Mouse (Mus musculus) kidney, adult 9 months (tissue): ENCODE results near the gene Izumo1r.
"Not testable (repeated sequence)": the region's sequence is repeated elsewhere in the genome, so short reads cannot be mapped to it uniquely, and the experiment has no call there.

ENCODE experiments used
- DNase-seq: peaks from one replicate; pipeline ENCODE4 v3.0.0; 2022

The Izumo1r gene

GRCm38 (mm10) chr9:14904741-14905475 lies 1.2 kb upstream of the Izumo1r start:
- no peak for DNase-seq

- no peak for DNase-seq
Observed at GRCm38 (mm10) chr9:14903006-14903405, 743 bp downstream of the Izumo1r start.

- DNase-seq, result no peak
Observed at GRCm38 (mm10) chr9:14902416-14902815, 1.3 kb downstream of the Izumo1r start.

- DNase-seq, result no peak
Observed at GRCm38 (mm10) chr9:14901757-14902156, 2.0 kb downstream of the Izumo1r start.

- no peak for DNase-seq
Observed at GRCm38 (mm10) chr9:14897102-14897501, 6.6 kb downstream of the Izumo1r start.

GRCm38 (mm10) chr9:14895237-14895835 lies 8.4 kb downstream of the Izumo1r start:
- no peak for DNase-seq

GRCm38 (mm10) chr9:14894628-14895027 lies 9.1 kb downstream of the Izumo1r start:
- DNase-seq, result no peak

GRCm38 (mm10) chr9:14893388-14893787 lies 10.4 kb downstream of the Izumo1r start:
- DNase-seq, result no peak

- no peak for DNase-seq
Observed at GRCm38 (mm10) chr9:14891891-14892290, 11.9 kb downstream of the Izumo1r start.

- DNase-seq, result no peak
Observed at GRCm38 (mm10) chr9:14890699-14891098, 13.1 kb downstream of the Izumo1r start.

- no peak for DNase-seq
Observed at GRCm38 (mm10) chr9:14888671-14889070, 15.1 kb downstream of the Izumo1r start.

- no peak for DNase-seq
Observed at GRCm38 (mm10) chr9:14887787-14888382, 15.9 kb downstream of the Izumo1r start.

GRCm38 (mm10) chr9:14885954-14886353 lies 17.8 kb downstream of the Izumo1r start:
- no peak for DNase-seq

GRCm38 (mm10) chr9:14885151-14885550 lies 18.6 kb downstream of the Izumo1r start:
- DNase-seq, result no peak

- DNase-seq, result no peak
Observed at GRCm38 (mm10) chr9:14884641-14885040, 19.1 kb downstream of the Izumo1r start.

GRCm38 (mm10) chr9:14876566-14876965 lies 27.2 kb downstream of the Izumo1r start:
- not testable (repeated sequence) for DNase-seq

- no peak for DNase-seq
Observed at GRCm38 (mm10) chr9:14875743-14876507, 27.8 kb downstream of the Izumo1r start.

- no peak for DNase-seq
Observed at GRCm38 (mm10) chr9:14872181-14872930, 31.4 kb downstream of the Izumo1r start.

GRCm38 (mm10) chr9:14871536-14871935 lies 32.2 kb downstream of the Izumo1r start:
- no peak for DNase-seq

- DNase-seq, result no peak
Observed at GRCm38 (mm10) chr9:14870802-14871201, 32.9 kb downstream of the Izumo1r start.

- DNase-seq, result no peak
Observed at GRCm38 (mm10) chr9:14870377-14870776, 33.4 kb downstream of the Izumo1r start.

- no peak for DNase-seq
Observed at GRCm38 (mm10) chr9:14868326-14868725, 35.4 kb downstream of the Izumo1r start.

GRCm38 (mm10) chr9:14866957-14867356 lies 36.8 kb downstream of the Izumo1r start:
- DNase-seq, result no peak
